Mouse (Mus musculus) forebrain, embryonic 14.5 days (tissue): Measurements from ENCODE around the gene Alad. TPM values are rescaled to one million over a fixed set of nuclear protein-coding genes. Genes with fewer than 3 reads are reported as not detected.
A peak's percentile ranks its signal among the peaks of the same experiment; 100 is the strongest.

Source experiments
- ATAC-seq: fragments of 200-750 bp; cut with Nextera tagmentation; 2 replicates; pipeline ENCODE4 v1.8.0; 2017; ENCODE audit warnings: mild to moderate bottlenecking, moderate library complexity
- DNase-seq: peaks from one replicate; pipeline ENCODE4 v3.0.0-alpha.2; 2015; ENCODE audit warnings: low spot score
- H3K27ac ChIP-seq: fragments of 300-500 bp; sonication (generic); 2 replicates; pipeline ENCODE4 v1.5.1; 2014; ENCODE audit warnings: low read depth, mild to moderate bottlenecking, control low read depth, low read length, moderate library complexity
- H3K27me3 ChIP-seq: fragments of 300-500 bp; sonication (generic); replicated peaks from 2 replicates; pipeline ENCODE4 v1.6.1; 2014; ENCODE audit warnings: low read length, control low read depth, mixed read lengths; ENCODE audit not compliant: control insufficient read depth, insufficient read depth
- H3K36me3 ChIP-seq: fragments of 300-500 bp; sonication (generic); 2 replicates; pipeline ENCODE4 v1.6.1; 2014; ENCODE audit warnings: low read length, control low read depth; ENCODE audit not compliant: control insufficient read depth, insufficient read depth
- H3K4me1 ChIP-seq: fragments of 300-500 bp; sonication (generic); 2 replicates; pipeline ENCODE4 v1.6.1; 2014; ENCODE audit warnings: antibody characterized with exemption, low read length, control low read depth; ENCODE audit not compliant: control insufficient read depth, insufficient read depth
- H3K4me2 ChIP-seq: fragments of 300-500 bp; sonication (generic); 2 replicates; pipeline ENCODE4 v1.6.1; 2014; ENCODE audit warnings: mild to moderate bottlenecking, control low read depth, low read length
- H3K4me3 ChIP-seq: fragments of 300-500 bp; sonication (generic); 2 replicates; pipeline ENCODE4 v1.5.1; 2014; ENCODE audit warnings: low read depth, low read length, control low read depth
- H3K9ac ChIP-seq: fragments of 300-500 bp; sonication (generic); 2 replicates; pipeline ENCODE4 v1.6.1; 2014; ENCODE audit warnings: mild to moderate bottlenecking, low read length, control low read depth, moderate library complexity
- H3K9me3 ChIP-seq: fragments of 300-500 bp; sonication (generic); replicated peaks from 2 replicates; pipeline ENCODE4 v1.6.1; 2016; ENCODE audit warnings: low read length, control low read depth, mixed read lengths; ENCODE audit not compliant: control insufficient read depth
- WGBS: fragments of 180-500 bp; shearing (Covaris S2); extraction: QIAGEN DNeasy Blood & Tissue Kit; methylation state at CpG from one replicate; pipeline ENCODE4 v1.1.7; 2014; 5-methylcytosine and 5-hydroxymethylcytosine counted together
- polyA plus RNA-seq: library from polyadenylated mRNA; unstranded; fragments of >200 nt; fragmentation: Nextera tagmentation; extraction: Ambion mirVana; gene quantifications from 2 replicates; pipeline ENCODE4 v1.2.1, GENCODE M21; 2014

Alad gene
- polyA plus RNA-seq, 1 experiment from 2014 or later, result 80.9 TPM

DNA sequence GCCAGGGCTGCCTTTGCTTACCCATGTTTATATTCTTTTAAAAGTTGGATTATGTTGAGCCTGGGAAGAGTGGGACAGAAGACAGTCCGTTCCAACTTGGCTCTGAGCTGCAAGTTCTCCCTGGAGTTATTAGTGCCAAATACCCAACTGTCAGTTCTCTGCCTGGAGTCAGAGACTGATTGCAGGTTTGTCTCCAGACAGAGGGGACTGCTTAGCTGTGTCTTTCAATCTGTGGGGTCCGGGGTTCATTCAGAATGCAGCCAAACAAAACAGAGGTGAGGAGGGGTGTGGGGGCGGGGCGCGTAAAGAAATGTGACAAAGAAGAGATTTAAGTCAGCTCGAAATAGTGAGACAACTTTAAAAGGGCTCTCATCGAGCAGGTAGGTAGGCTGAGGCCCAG lies 18.2 kb downstream of the Alad start:
- 3% methylated on average over 7 of the region's 7 CpGs for WGBS
- peak overlapping the region; percentile 69 for H3K9ac ChIP-seq
- peak; percentile 28 for ATAC-seq

DNA sequence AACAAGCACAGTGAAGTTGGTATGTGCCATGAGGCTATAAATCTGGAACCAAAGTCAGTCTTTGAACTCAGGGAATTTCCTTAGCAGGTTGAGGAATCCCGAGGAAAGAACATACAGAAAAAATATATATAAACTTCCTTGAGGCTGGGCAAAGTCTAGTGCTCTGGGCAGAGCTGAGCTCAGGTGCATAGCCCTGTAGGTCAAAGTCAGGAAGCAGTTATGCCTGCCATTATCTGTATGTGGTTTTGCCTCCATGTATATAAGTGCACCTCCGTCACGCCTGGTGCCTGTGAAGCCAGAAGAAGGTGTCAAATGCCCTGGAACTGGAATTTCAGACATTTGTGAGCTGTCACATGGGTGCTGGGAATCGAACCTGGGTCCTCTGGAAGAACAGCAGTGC lies 18.9 kb downstream of the Alad start:
- 0 out of 2 replicates have a peak, but pooled peaks cover 12% of the 10 kb centered on the region for H3K36me3 ChIP-seq
- H3K9ac ChIP-seq, result no peak overlapping the region
- 88% methylated on average over 4 of the region's 4 CpGs for WGBS
- no peak for ATAC-seq
- no peaks in the 10 kb centered on the region for H3K27me3 ChIP-seq
- no peak overlapping the region for H3K27ac ChIP-seq
- no peak for DNase-seq
- H3K9me3 ChIP-seq, result no peaks in the 10 kb centered on the region
- H3K4me2 ChIP-seq, result no peak overlapping the region
- no peak overlapping the region for H3K4me3 ChIP-seq
- H3K4me1 ChIP-seq, result 0 out of 2 replicates have a peak, but pooled peaks cover 3% of the 10 kb centered on the region

More for the DNA sequence above, 18.2 kb downstream of the Alad start:
- DNase-seq, result no peak
- Histone ChIP-seq H3K4me2 (peak overlapping the region; percentile 71), H3K4me3 (peak overlapping the region; percentile 66), H3K27me3 (no peaks in the 10 kb centered on the region), H3K36me3 (0 out of 2 replicates have a peak, but pooled peaks cover 12% of the 10 kb centered on the region), H3K4me1 (0 out of 2 replicates have a peak, but pooled peaks cover 3% of the 10 kb centered on the region), H3K9me3 (no peaks in the 10 kb centered on the region), H3K27ac (no peak overlapping the region; the same call in 1 of the 2 replicates)

DNA sequence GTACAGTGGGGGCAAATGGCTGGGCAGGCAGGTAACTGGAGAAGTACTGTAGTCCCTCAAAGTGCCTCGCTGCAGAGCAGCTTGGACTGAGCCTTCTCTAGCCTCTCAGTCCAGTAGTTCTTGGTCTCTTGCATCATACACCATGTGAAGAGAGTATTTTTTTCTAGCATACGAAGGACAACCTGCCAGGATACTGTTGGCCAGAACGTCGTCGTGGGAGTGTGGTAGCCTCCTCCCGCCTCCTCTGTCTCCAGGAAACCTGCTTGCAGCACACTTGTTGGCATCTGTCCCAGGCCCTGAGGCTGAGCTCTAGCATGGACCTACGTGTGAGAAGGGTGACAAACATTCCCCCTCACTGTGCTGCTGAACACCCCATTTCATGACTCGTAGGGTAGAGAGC lies 22.9 kb downstream of the Alad start:
- Histone ChIP-seq H3K9ac (no peak overlapping the region), H3K4me1 (0 out of 2 replicates have a peak, but pooled peaks cover 3% of the 10 kb centered on the region), H3K4me2 (no peak overlapping the region), H3K27ac (no peak overlapping the region), H3K36me3 (0 out of 2 replicates have a peak, but pooled peaks cover 12% of the 10 kb centered on the region), H3K27me3 (no peaks in the 10 kb centered on the region), H3K4me3 (no peak overlapping the region), H3K9me3 (no peaks in the 10 kb centered on the region)
- no peak for ATAC-seq
- 55% methylated on average over 8 of the region's 8 CpGs for WGBS
- DNase-seq, result no peak

DNA sequence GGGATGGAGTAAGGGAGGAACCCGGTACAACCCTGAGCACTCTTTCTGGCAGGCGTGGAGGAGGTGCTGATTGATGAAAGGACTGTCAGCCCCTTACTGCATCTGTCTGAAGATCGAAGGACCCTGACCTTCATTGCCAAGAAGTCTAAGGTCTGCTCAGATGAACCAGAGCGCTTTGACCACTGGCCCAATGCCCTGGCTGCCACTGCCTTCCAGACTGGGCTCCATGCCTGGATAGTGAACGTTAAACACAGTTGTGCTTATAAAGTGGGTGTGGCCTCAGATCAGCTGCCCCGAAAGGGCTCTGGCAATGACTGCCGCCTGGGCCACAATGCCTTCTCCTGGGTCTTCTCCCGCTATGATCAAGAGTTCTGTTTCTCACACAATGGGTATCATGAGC lies 23.8 kb downstream of the Alad start:
- DNase-seq, result no peak
- H3K9ac ChIP-seq, result no peak overlapping the region
- H3K9me3 ChIP-seq, result no peaks in the 10 kb centered on the region
- WGBS, result 85% methylated on average over 8 of the region's 8 CpGs
- no peak for ATAC-seq
- H3K27ac ChIP-seq, result no peak overlapping the region
- no peak overlapping the region for H3K4me2 ChIP-seq
- H3K4me1 ChIP-seq, result no peaks in the 10 kb centered on the region
- H3K4me3 ChIP-seq, result no peak overlapping the region
- 0 out of 2 replicates have a peak, but pooled peaks cover 12% of the 10 kb centered on the region for H3K36me3 ChIP-seq
- no peaks in the 10 kb centered on the region for H3K27me3 ChIP-seq

DNA sequence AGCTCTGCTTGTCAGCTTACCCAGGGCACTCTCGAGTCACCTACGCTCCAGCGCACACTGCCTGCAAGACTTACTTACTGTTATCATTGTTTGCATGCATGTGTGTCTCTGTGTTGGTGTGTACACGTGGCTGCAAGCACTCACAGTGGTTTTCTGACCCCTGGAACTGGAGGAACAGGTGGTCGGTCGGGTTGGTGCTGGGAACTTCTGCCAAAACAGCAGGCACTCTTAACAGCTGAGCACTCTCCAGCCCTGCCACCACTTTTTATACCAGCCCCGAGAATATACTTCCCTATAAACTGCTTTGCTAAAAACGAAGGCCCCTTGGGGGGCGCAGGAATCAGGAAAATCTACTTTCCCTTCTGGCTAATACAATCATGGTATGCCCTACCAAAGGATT lies 25.5 kb downstream of the Alad start:
- Histone ChIP-seq H3K36me3 (0 out of 2 replicates have a peak, but pooled peaks cover 9% of the 10 kb centered on the region), H3K9me3 (no peaks in the 10 kb centered on the region), H3K27ac (no peak overlapping the region), H3K4me1 (no peaks in the 10 kb centered on the region), H3K4me2 (no peak overlapping the region), H3K4me3 (no peak overlapping the region), H3K9ac (no peak overlapping the region), H3K27me3 (no peaks in the 10 kb centered on the region)
- DNase-seq (no peak), ATAC-seq (no peak)
- 75% methylated on average over 9 of the region's 9 CpGs for WGBS

DNA sequence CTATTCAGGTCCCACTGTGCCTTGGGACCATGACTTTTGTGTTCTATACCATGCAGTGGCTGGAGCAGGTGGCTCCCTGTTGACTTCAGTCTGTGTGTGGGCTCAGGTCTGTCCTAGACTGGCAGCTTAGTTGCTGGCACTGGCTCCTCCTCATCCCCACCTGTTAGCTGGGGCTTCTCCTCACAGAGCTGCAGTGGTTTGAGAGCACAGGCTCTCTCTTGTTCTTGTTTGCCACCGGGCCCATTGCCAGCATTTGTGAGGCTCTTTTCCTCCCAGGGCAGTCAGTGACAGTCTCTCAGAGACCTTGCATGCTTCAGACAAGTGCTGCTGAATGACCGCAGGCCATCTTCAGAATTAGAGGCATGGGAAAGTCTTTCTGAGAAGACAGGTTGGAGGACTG lies 27.0 kb downstream of the Alad start:
- no peak overlapping the region for H3K4me2 ChIP-seq
- H3K9ac ChIP-seq, result no peak overlapping the region
- H3K36me3 ChIP-seq, result no peaks in the 10 kb centered on the region
- DNase-seq, result no peak
- no peaks in the 10 kb centered on the region for H3K27me3 ChIP-seq
- no peak for ATAC-seq
- WGBS, result 85% methylated on average over 2 of the region's 2 CpGs
- no peak overlapping the region for H3K4me3 ChIP-seq
- H3K27ac ChIP-seq, result no peak overlapping the region
- H3K9me3 ChIP-seq, result no peaks in the 10 kb centered on the region
- no peaks in the 10 kb centered on the region for H3K4me1 ChIP-seq

DNA sequence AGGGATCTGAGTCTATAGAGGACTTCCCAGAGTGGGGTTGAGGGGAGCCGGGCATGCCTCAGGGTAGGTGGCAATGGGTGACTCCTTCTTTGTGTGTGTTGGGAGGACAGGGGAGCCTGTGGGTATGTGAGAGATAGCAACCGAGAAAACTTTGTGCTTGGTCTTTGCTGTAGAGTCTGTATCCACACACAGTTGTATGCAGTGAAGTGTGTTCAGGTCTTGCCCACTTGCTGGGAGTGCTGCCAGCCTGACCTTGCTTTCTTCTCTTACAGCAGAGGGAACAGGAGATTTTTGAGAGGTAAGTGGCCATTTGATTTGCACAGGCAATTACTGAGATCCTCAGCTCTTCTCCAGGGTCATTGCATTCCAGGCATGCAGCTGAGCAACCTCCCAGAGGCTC lies 31.8 kb downstream of the Alad start:
- no peaks in the 10 kb centered on the region for H3K36me3 ChIP-seq
- no peak overlapping the region for H3K4me3 ChIP-seq
- 84% methylated on average over 2 of the region's 2 CpGs for WGBS
- ATAC-seq (no peak), DNase-seq (no peak)
- no peaks in the 10 kb centered on the region for H3K9me3 ChIP-seq
- H3K27ac ChIP-seq, result no peak overlapping the region
- H3K4me1 ChIP-seq, result no peaks in the 10 kb centered on the region
- no peaks in the 10 kb centered on the region for H3K27me3 ChIP-seq
- no peak overlapping the region for H3K4me2 ChIP-seq
- H3K9ac ChIP-seq, result no peak overlapping the region

DNA sequence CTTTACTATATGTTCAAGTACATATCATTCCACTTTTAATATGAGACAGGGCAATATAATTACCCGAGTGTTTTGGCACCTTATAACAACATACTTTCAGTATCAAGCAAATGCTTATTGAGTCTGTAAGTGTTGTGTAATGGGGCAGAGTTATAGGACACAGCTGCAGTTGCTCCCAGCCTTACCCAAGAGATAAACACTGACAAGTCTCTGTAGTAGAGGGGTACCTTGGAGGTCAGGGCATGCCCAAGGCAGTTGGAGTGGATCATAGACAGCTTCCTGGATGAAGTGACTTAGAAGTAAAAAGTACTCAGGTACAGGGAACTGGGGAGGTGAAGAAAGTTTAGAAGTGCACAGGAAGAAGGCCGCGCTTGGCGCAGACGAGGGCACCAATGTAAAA lies 32.5 kb downstream of the Alad start:
- Histone ChIP-seq H3K9ac (no peak overlapping the region), H3K9me3 (no peaks in the 10 kb centered on the region), H3K4me1 (no peaks in the 10 kb centered on the region), H3K4me2 (no peak overlapping the region), H3K4me3 (no peak overlapping the region), H3K36me3 (no peaks in the 10 kb centered on the region), H3K27me3 (0 out of 2 replicates have a peak, but pooled peaks cover 4% of the 10 kb centered on the region), H3K27ac (no peak overlapping the region)
- DNase-seq (no peak), ATAC-seq (no peak)
- WGBS, result 95% methylated on average over 5 of the region's 5 CpGs

DNA sequence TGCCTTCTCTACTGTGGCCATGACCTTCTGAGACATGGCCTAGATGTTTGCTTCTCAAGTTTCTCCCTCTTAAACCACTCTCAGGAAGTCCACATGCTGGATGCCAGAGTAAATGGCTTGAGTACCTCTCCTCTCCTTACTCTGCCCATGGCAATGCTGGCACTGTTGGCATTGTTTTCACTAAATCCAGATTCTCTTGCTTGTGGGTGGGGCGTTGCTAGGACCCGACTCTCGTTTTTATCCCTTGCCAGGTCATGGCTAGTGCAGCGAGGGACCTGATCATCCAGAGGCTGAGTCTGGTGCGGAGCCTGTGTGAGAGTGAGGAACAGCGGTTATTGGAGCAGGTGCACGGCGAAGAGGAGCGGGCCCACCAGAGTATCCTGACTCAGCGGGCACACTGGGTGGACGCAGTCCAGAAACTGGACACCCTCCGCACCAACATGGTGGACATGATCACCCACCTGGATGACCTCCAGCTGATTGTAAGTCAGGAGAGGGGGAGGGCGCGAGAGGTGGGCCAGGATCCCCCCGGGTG lies 33.5 kb downstream of the Alad start:
- H3K9ac ChIP-seq, result no peak overlapping the region
- no peak for DNase-seq
- H3K4me1 ChIP-seq, result no peaks in the 10 kb centered on the region
- 0 out of 2 replicates have a peak, but pooled peaks cover 4% of the 10 kb centered on the region for H3K27me3 ChIP-seq
- no peak overlapping the region for H3K4me2 ChIP-seq
- no peak overlapping the region for H3K4me3 ChIP-seq
- no peak overlapping the region for H3K27ac ChIP-seq
- 89% methylated on average over 15 of the region's 15 CpGs for WGBS
- H3K36me3 ChIP-seq, result no peaks in the 10 kb centered on the region
- ATAC-seq, result no peak
- no peaks in the 10 kb centered on the region for H3K9me3 ChIP-seq
